Mouse (Mus musculus) intestine, embryonic 15.5 days (tissue): ENCODE measurements at regions not wholly inside any gene's neighbourhood (a gene's known extent, or its start where the extent isn't known, plus 50 kb on each side); places are given as distances from the start of the nearest gene placed in this dataset.
A peak's percentile ranks its signal among the peaks of the same experiment; 100 is the strongest.

Experiments
- ATAC-seq: fragments of 200-750 bp; cut with Nextera tagmentation; 2 replicates; pipeline ENCODE4 v1.8.0; 2017; ENCODE audit warnings: moderate TSS enrichment, moderate library complexity
- H3K27ac ChIP-seq: fragments of 300-500 bp; sonication (generic); 2 replicates; pipeline ENCODE4 v1.5.1; 2015; ENCODE audit warnings: mild to moderate bottlenecking, inconsistent platforms
- H3K27me3 ChIP-seq: fragments of 300-500 bp; sonication (generic); replicated peaks from 2 replicates; pipeline ENCODE4 v1.6.1; 2015; ENCODE audit warnings: inconsistent platforms
- H3K36me3 ChIP-seq: fragments of 300-500 bp; sonication (generic); 2 replicates; pipeline ENCODE4 v1.6.1; 2015; ENCODE audit warnings: inconsistent platforms
- H3K4me1 ChIP-seq: fragments of 300-500 bp; sonication (generic); replicated peaks from 2 replicates; pipeline ENCODE4 v1.6.1; 2015; ENCODE audit warnings: inconsistent platforms
- H3K4me2 ChIP-seq: fragments of 300-500 bp; sonication (generic); replicated peaks from 2 replicates; pipeline ENCODE4 v1.6.1; 2015; ENCODE audit warnings: mild to moderate bottlenecking, inconsistent platforms
- H3K4me3 ChIP-seq: fragments of 300-500 bp; sonication (generic); replicated peaks from 2 replicates; pipeline ENCODE4 v1.5.1; 2015; ENCODE audit warnings: inconsistent platforms
- H3K9ac ChIP-seq: fragments of 300-500 bp; sonication (generic); 2 replicates; pipeline ENCODE4 v1.6.1; 2015; ENCODE audit warnings: inconsistent platforms
- H3K9me3 ChIP-seq: fragments of 300-500 bp; sonication (generic); 2 replicates; pipeline ENCODE4 v1.6.1; 2016; ENCODE audit warnings: inconsistent platforms
- WGBS: fragments of 180-500 bp; shearing (Covaris S2); methylation state at CpG from one replicate; pipeline ENCODE4 v1.1.7; 2015; 5-methylcytosine and 5-hydroxymethylcytosine counted together

DNA sequence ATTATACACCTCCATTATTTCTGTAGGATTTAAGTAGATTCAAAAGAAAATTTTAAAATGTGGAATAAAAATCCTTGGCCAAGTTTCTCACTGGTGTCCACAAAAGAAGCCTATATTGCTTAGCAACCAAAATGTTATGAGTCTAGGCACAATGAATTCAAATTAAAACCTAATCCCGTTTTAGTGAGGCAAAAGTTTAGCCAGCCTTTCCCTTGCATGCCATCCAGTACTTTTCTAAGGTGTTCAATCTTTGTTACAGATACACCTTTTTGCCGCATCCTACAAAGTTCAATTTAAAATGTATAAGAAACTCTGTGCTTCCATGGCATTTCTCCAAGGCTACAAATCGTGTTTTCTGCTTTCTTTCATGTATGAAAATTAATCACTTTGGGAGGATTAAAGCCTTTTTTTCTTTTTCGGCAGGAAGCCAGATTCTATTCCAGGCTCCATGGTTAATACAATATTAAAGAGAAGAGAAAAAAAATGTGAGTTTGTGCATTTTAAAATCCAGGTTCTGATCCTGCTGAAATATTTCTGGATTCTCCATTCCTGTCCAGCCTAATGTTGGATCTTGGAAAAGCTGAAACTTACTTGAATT is 463.8 kb downstream of the Kctd8 start:
- H3K36me3 ChIP-seq: no peaks in the 10 kb centered on the region
- no peak overlapping the region for H3K4me3 ChIP-seq
- H3K4me1 ChIP-seq: no peaks in the 10 kb centered on the region
- H3K27me3 ChIP-seq: no peaks in the 10 kb centered on the region
- no peak overlapping the region for H3K4me2 ChIP-seq
- no peaks in the 10 kb centered on the region for H3K9me3 ChIP-seq
- WGBS: 68% methylated on average over 4 of the region's 4 CpGs
- no peak for ATAC-seq
- no peak overlapping the region for H3K27ac ChIP-seq
- H3K9ac ChIP-seq: no peak overlapping the region

DNA sequence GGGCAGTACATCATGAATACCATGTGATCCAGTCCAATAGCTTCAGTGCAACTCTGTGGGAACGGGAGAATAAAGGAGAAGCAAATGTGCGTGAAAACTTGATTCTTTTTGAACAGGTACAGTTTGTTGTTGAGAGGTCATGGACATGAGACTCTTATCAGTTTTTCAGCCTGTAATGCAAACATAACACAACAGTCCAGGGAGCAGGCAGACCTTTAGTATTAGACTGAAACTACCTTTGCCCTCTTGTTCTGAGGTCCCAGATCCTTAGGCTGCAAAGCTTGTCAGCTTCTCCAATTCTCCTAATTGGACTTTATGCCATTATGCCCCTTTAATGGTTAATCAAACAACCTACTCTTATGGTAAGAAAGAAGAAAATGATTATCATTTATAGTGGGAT is 470.1 kb downstream of the Kctd8 start:
- H3K27me3 ChIP-seq: no peaks in the 10 kb centered on the region

More for the DNA sequence above, 470.1 kb downstream of the Kctd8 start:
- H3K4me3 ChIP-seq: no peak overlapping the region
- H3K9ac ChIP-seq: no peak overlapping the region
- H3K36me3 ChIP-seq: no peaks in the 10 kb centered on the region
- 75% methylated on average over 2 of the region's 2 CpGs for WGBS
- no peaks in the 10 kb centered on the region for H3K4me1 ChIP-seq
- H3K4me2 ChIP-seq: no peak overlapping the region
- peak; percentile 66 for ATAC-seq
- H3K9me3 ChIP-seq: no peaks in the 10 kb centered on the region
- no peak overlapping the region for H3K27ac ChIP-seq
